Mouse (Mus musculus) left cerebral cortex, adult 6 months (tissue): ENCODE data around the gene Hoxb2. TPM values are rescaled to one million over a fixed set of nuclear protein-coding genes. Genes with fewer than 3 reads are reported as not detected.

ENCODE experiments used
- long read RNA-seq, 2 experiments: library from polyadenylated mRNA; unstranded; transcript quantifications; one replicate each; pipeline ENCODE4 v2.0.0; 2019 to 2020
- polyA plus RNA-seq: library from polyadenylated mRNA; unstranded; fragments of <200 nt; fragmentation: Nextera tagmentation; gene quantifications from 2 replicates; pipeline ENCODE4 v1.2.3, GENCODE M21; 2021

Hoxb2 gene
- not detected in 2 replicates for polyA plus RNA-seq
- long read RNA-seq, experiment 1, result 0 reads
- long read RNA-seq, experiment 2, result 0 reads

DNA sequence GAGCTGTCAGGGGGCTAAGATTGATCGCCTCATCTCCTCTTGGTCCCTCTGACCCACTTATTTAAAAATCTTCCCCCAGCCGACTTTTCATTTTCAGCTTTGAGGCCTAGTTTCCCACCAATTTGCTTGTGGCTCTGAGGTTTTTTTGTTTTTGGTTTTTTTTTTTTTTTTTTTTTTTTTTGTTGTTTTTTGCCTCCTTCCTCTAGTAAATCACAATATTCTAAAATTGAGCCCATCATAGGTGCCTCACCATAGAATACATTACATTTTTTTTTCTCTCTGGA lies at the start of gene Hoxb2:
Hoxb2 (plus strand) TSS at position 185 of the 284 bp plus-strand sequence.

DNA sequence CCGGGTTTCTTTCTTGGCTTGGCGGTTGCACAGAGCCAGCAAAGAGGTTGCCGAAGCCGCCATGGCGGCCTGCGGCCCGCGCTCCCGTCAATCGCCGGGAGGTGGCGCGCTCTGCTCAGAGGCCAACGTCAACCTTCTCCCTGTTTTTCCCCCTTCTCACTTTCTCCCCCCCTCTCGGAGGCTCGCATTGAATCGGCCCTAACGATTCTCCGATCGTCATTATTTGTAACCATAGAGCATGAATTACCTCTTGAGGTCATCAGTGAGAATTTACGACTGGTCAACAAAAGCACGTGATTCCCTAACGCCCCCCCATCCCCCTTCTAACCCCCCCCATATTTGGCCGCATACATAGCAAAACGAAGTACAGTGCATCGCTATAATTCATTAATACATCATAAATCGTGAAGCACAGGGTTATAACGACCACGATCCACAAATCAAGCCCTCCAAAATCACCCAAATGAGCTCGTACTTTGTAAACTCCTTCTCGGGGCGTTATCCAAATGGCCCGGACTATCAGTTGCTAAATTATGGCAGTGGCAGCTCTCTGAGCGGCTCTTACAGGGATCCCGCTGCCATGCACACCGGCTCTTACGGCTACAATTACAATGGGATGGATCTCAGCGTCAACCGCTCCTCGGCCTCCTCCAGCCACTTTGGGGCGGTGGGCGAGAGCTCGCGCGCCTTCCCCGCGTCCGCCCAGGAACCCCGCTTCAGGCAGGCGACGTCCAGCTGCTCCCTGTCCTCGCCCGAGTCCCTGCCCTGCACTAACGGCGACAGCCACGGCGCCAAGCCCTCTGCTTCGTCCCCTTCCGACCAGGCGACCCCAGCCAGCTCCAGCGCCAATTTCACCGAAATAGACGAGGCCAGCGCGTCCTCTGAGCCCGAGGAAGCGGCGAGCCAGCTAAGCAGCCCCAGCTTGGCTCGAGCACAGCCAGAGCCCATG lies 46.9 kb upstream of the Hoxb2 start, which contains the start of gene Hoxb5:
Hoxb5 (plus strand) TSS at position 186 of the 949 bp plus-strand sequence.

DNA sequence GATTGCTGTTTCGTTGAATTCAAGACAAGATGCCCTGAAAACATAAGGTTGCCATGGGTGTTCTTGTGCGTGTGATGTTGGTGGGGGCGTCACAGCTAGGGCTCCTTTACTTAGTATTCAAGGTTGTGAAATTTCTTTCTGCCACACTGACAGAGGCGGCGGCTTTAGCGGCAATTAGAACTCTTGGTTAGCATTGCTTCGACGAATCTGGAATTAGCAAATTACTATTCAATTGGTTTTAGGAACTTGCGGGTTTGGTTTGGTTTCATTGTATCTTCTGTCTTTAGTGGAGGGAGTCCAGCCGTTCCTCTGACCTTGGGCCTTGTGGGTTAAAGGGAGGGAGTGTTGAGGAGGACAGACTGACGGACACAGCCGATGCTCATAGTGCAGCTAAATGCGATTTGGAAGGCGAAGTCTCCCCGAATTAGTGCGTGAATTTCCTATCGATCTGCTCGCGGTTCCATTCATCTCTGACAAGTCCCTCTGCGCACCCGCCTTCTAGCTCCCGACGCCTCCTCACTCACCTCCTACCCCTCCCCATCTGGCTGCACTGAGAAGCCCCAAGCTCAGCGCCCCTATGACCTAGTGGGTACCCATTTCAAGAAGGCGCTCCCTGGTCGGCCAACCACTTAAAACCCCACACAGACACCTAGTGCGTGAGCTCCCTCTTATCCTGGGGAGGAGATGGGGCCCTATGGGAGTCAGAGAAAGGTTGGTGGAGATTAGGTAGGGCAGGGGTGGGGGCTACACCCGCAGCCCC lies 32.5 kb upstream of the Hoxb2 start, which contains the start of gene Hoxb4:
Hoxb4 (plus strand) TSS at position 660 of the 760 bp plus-strand sequence.

DNA sequence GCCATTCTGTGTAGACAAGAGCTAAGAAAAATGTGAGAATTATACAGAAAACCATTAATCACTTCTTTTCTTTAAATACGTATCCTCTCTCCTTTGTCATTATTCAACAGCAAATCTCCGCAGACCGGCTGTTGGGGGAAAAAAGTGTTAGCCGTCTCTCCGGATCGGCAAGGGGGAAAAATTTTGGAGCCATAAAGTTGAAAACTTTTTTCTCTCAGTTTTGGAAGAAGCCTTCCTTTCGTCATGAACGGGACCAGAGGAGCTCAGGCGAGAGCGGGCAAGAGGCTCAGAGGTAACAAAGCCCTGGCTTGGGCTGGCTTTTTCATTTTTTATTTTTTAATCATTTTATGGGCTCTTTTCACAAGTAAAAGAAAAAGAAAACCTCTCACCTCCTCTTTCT lies 27.2 kb upstream of the Hoxb2 start, which contains the start of gene Hoxb3:
Hoxb3 (plus strand) TSS at position 173 of the 400 bp plus-strand sequence.

DNA sequence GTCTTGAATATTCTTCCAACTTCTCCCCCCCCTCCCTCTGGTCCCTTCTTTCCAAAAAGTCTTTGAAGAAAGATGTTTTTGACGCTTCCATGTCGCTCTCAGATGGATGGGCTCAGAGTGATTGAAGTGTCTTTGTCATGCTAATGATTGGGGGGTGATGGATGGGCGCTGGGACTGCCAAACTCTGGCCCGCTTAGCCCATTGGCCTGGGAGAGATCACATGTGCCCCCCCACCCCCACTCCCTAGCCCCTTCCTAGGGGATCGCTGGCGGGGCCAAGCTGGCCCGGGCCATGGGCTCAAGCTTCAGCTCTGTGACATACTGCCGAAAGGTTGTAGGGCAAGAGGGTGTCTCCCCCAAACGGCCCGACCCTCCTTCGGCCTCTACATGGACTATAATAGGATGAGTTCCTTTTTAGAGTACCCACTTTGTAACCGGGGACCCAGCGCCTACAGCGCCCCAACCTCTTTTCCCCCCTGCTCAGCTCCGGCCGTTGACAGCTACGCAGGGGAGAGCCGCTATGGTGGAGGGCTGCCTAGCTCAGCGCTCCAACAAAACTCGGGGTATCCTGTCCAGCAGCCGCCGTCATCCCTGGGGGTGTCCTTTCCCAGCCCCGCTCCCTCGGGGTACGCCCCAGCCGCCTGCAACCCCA lies 15.2 kb downstream of the Hoxb2 start, which contains the start of gene Hoxb1:
Hoxb1 (plus strand) TSS at position 312 of the 651 bp plus-strand sequence.

Other genes with a start within 250 kb of the Hoxb2 start
- not detected in 2 replicates for gene Calcoco2, start 238.6 kb upstream of the Hoxb2 start, polyA plus RNA-seq
- gene Ttll6, start 216.7 kb upstream of the Hoxb2 start, polyA plus RNA-seq, result not detected in 2 replicates
- gene Hoxb13, start 156.2 kb upstream of the Hoxb2 start, polyA plus RNA-seq, result not detected in 2 replicates
- gene Hoxb9, start 79.1 kb upstream of the Hoxb2 start, polyA plus RNA-seq, result not detected in 2 replicates
- gene Hoxb8, start 68.6 kb upstream of the Hoxb2 start, polyA plus RNA-seq, result not detected in 2 replicates
- gene Hoxb7, start 63.9 kb upstream of the Hoxb2 start, polyA plus RNA-seq, result not detected in 2 replicates
- not detected in 2 replicates for gene Hoxb6, start 58.0 kb upstream of the Hoxb2 start, polyA plus RNA-seq
- not detected in 2 replicates for gene Hoxb5, start 47.2 kb upstream of the Hoxb2 start, polyA plus RNA-seq
- not detected in 2 replicates for gene Hoxb4, start 32.3 kb upstream of the Hoxb2 start, polyA plus RNA-seq
- not detected in 2 replicates for gene Hoxb3, start 27.2 kb upstream of the Hoxb2 start, polyA plus RNA-seq
- gene Hoxb1, start 15.2 kb downstream of the Hoxb2 start, polyA plus RNA-seq, result not detected in 2 replicates
- gene Skap1, start 114.1 kb downstream of the Hoxb2 start, polyA plus RNA-seq, result 2.2 and 2.5 TPM in 2 replicates